Mouse (Mus musculus) brain, embryonic 14.5 days (tissue): ENCODE measurements around the gene Ntf5. TPM values are rescaled to one million over a fixed set of nuclear protein-coding genes. Genes with fewer than 3 reads are reported as not detected.

Experiments used
- DNase-seq: peaks from one replicate; pipeline ENCODE4 v3.0.0-alpha.2; 2011; ENCODE audit warnings: low read depth
- CTCF ChIP-seq: fragments of 200-500 bp; IDR thresholded peaks from 2 replicates; pipeline ENCODE4 v1.5.1; 2012; ENCODE audit warnings: inconsistent platforms, mild to moderate bottlenecking, moderate library complexity, borderline replicate concordance; ENCODE audit not compliant: insufficient read depth, insufficient read length; ENCODE audit errors: extremely low read depth
- POLR2A ChIP-seq: fragments of 200-500 bp; IDR thresholded peaks from 2 replicates; pipeline ENCODE4 v1.6.1; 2012; ENCODE audit warnings: mild to moderate bottlenecking, inconsistent platforms, borderline replicate concordance; ENCODE audit not compliant: poor library complexity, insufficient read depth, insufficient read length, severe bottlenecking; ENCODE audit errors: extremely low read depth
- polyA plus RNA-seq: library from polyadenylated mRNA; depleted of rRNA; stranded (reverse); fragments of >200 nt; gene quantifications from 2 replicates; pipeline ENCODE4 v1.2.3, GENCODE M21; 2012

The Ntf5 gene
- polyA plus RNA-seq, 1 experiment, result 0.27 TPM

- TF ChIP-seq CTCF (no peak), POLR2A (no peak)
- DNase-seq, result no peak
Observed at GRCm38 (mm10) chr7:45415636-45416035, 2.1 kb downstream of the Ntf5 start.

- TF ChIP-seq POLR2A (no peak), CTCF (no peak)
- DNase-seq, result no peak
Observed at GRCm38 (mm10) chr7:45417962-45418492, 4.5 kb downstream of the Ntf5 start.

- TF ChIP-seq CTCF (no peak), POLR2A (no peak)
- DNase-seq, result no peak
Observed at GRCm38 (mm10) chr7:45419859-45420614, 6.5 kb downstream of the Ntf5 start.

GRCm38 (mm10) chr7:45420615-45420919 is 7.1 kb downstream of the Ntf5 start, which contains the start of gene Lhb:
Gene Lhb (plus strand): TSS chr7:45420820.
- TF ChIP-seq POLR2A (no peak), CTCF (no peak)
- DNase-seq, result no peak

GRCm38 (mm10) chr7:45421194-45421593 is 7.7 kb downstream of the Ntf5 start:
- no peak for DNase-seq
- TF ChIP-seq POLR2A (no peak), CTCF (no peak)

GRCm38 (mm10) chr7:45426556-45426955 is 13.1 kb downstream of the Ntf5 start:
- TF ChIP-seq POLR2A, result no peak
- TF ChIP-seq CTCF, result no peak
- no peak for DNase-seq

GRCm38 (mm10) chr7:45433835-45434202 is 20.3 kb downstream of the Ntf5 start:
- TF ChIP-seq CTCF, result no peak
- no peak for DNase-seq

- peak; percentile 63; the same call in 1 of the 2 replicates for TF ChIP-seq POLR2A
- TF ChIP-seq CTCF, result peak; percentile 99
- DNase-seq, result peak; percentile 100
Observed at GRCm38 (mm10) chr7:45434203-45435015, 20.9 kb downstream of the Ntf5 start, which contains the start of gene Gys1. Gene Gys1 (plus strand): TSS chr7:45434844.

- no peak for TF ChIP-seq CTCF
- TF ChIP-seq POLR2A, result no peak
- no peak for DNase-seq
Observed at GRCm38 (mm10) chr7:45435038-45435437, 21.5 kb downstream of the Ntf5 start.

- DNase-seq, result no peak
- TF ChIP-seq CTCF (no peak), POLR2A (no peak)
Observed at GRCm38 (mm10) chr7:45436444-45436843, 22.9 kb downstream of the Ntf5 start.

- no peak for DNase-seq
- TF ChIP-seq POLR2A (no peak), CTCF (no peak)
Observed at GRCm38 (mm10) chr7:45437046-45437445, 23.6 kb downstream of the Ntf5 start.
